Mouse (Mus musculus): ENCODE data around the gene Cryab. TPM values are rescaled to one million over a fixed set of nuclear protein-coding genes. Genes with fewer than 3 reads are reported as not detected.

Cryab gene
- total RNA-seq, 2 experiments from 2014 or later = 2,657 to 2,874 TPM

DNA sequence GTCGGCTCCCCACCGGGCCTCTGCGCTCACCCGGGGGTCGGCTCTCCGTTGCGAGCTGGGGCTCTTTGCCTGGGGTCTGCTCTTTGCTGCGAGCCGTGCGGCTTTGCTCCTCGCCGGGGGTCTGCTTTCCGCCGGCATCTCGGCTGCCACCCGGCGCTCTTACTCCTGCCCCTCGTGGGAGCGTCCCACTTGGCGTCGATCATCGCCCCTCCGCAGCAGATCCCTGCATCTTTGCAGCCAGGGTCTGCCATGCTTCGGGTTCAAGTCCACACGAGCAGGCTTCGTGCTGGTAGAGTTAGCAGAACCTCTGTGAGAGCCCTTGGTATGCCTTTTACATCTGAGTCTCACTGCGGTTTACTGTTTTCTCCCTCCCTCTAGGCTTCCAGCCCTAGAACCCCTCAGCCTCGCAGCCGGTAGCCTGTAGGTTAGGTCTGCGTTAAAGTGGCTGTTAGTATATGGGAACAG, 24.6 kb downstream of the Cryab start:
- DNase-seq = peak in 1 of 2 experiments; percentile 15
- intact Hi-C loops (cut with DNase I) = no loop called here

GRCm38 (mm10) chr9:50776162-50776760, 25.1 kb downstream of the Cryab start:
- intact Hi-C loops (cut with DNase I) = no loop called here
- DNase-seq = no peak

- peak in 1 of 2 experiments; percentile 41 for DNase-seq
- intact Hi-C loops (cut with DNase I) = no loop called here
Measured at GRCm38 (mm10) chr9:50782155-50782554, 31.0 kb downstream of the Cryab start.

DNA sequence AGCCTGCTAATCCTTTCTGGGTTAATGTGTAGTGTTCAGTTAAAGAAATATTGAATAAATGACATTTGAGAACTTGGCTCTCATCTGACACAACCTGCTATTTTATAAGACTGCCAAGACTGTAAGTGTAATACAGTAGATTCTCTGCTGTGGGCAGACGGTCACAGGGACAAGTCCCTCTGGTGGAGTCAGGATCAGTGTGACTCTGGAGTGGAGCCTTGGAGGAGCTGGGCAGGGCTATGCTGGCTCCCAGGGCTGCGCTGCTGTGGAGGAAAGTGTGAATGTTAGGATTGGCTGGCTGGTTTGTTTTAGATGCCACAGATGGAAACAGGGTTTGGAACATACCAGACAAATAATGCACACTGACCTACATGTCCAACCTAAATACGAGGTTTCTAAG, 44.1 kb downstream of the Cryab start:
- intact Hi-C loops (cut with DNase I) = no loop called here
- DNase-seq = no peak

GRCm38 (mm10) chr9:50796776-50797175, 45.7 kb downstream of the Cryab start:
- no peak for DNase-seq
- intact Hi-C loops (cut with DNase I) = no loop called here

- intact Hi-C loops (cut with DNase I) = no loop called here
- DNase-seq = no peak
Measured at GRCm38 (mm10) chr9:50797641-50798040, 46.5 kb downstream of the Cryab start.

GRCm38 (mm10) chr9:50798368-50798767, 47.2 kb downstream of the Cryab start:
- no peak for DNase-seq
- intact Hi-C loops (cut with DNase I) = no loop called here

DNA sequence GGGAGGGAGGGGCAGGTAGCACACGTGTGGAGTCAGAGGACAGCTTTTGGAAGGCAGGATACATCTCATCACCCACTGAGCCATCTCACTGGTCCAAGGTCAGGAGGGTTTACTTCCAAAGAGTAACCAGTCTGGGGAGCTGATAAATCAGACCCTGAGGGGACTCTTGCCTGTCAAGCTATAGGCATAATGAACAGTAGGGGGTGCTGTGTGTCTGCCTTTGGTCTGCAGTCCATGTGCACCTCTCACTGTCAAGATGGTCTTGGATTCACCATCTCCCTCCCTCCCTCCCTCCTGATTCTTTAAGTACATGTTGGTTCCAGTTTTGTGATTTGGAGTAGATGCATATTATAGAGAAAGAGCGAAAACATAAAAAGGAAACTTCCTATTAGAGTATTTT, 49.9 kb downstream of the Cryab start:
- peak; percentile 17 to 26 for DNase-seq
- intact Hi-C loops (cut with DNase I) = loop anchor here (1.0 to 2.0 kb wide), 3 partner anchors 208 to 352 kb away; partner anchors contain the start of gene Sik2

DNA sequence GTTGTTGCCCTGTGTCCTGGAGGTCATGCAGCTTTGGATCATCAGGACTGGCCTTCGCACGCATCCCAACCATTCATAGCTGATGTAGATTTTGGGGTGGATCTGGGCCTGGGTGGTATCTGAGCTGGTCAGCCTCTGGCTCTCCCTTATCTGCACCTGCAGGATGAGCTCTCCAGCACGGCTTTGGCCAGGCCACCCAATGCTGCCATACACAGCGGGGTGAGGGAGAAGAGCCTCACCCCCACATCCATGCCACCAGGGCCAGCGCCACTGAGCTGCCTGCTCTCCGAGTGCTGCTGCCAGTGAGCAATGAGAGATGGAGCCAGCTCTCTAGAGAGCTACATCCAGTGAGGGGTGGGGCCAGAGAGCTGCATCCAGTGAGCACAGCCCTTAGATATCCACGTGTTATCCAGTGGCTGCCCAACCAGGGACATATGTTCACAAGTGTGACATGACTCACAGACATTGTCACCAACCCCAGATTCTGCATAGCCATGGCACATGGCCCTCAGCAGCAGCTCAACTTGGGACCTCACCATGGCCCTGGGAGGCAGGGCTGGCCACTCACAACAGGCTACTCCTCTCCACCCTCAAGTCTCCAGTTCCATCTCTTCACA, 52.0 kb downstream of the Cryab start:
- no peak for DNase-seq
- intact Hi-C loops (cut with DNase I) = no loop called here

Other genes with a start within 250 kb of the Cryab start
- gene Pts, start 222.6 kb upstream of the Cryab start, total RNA-seq (2021) = 10 to 100 TPM; 26.0 to 31.2 TPM
- 1 to 10 TPM in 1 of 2 experiments, under 1 TPM in 1; 0.84 to 1.8 TPM for gene Il18, start 196.5 kb upstream of the Cryab start, total RNA-seq (2021)
- gene Bco2, start 196.1 kb upstream of the Cryab start, total RNA-seq (2021) = under 1 TPM; 0.42 to 0.49 TPM
- gene Tex12, start 190.0 kb upstream of the Cryab start, total RNA-seq (2021) = not detected
- gene Sdhd, start 147.5 kb upstream of the Cryab start, total RNA-seq (2021) = 100 to 1,000 TPM; 693 to 712 TPM
- 100 to 1,000 TPM; 271 to 284 TPM for gene Timm8b, start 147.4 kb upstream of the Cryab start, total RNA-seq (2021)
- under 1 TPM in 1 of 2 experiments, not detected in 1; 0.65 TPM for gene Pih1d2, start 134.0 kb upstream of the Cryab start, total RNA-seq (2021)
- gene Nkapd1, start 133.9 kb upstream of the Cryab start, total RNA-seq (2021) = 10 to 100 TPM; 13.0 to 16.5 TPM
- 100 to 1,000 TPM; 399 to 460 TPM for gene Dlat, start 91.5 kb upstream of the Cryab start, total RNA-seq (2021)
- 1 to 10 TPM; 4.2 to 7.4 TPM for gene Dixdc1, start 11.8 kb upstream of the Cryab start, total RNA-seq (2021)
- gene 2310030G06Rik, start 4.8 kb upstream of the Cryab start, total RNA-seq (2021) = 1 to 10 TPM; 2.5 to 5.5 TPM
- gene Hspb2, start 1.0 kb downstream of the Cryab start, total RNA-seq (2021) = 100 to 1,000 TPM; 132 to 137 TPM
- gene Fdxacb1, start 16.9 kb downstream of the Cryab start, total RNA-seq (2021) = 1 to 10 TPM; 6.0 to 6.6 TPM
- gene Alg9, start 23.7 kb downstream of the Cryab start, total RNA-seq (2021) = 1 to 10 TPM; 8.9 to 10.0 TPM
- gene 1110032A03Rik, start 24.2 kb downstream of the Cryab start, total RNA-seq (2021) = 10 to 100 TPM in 1 of 2 experiments, 1 to 10 TPM in 1; 8.8 to 11.9 TPM
- gene Ppp2r1b, start 94.0 kb downstream of the Cryab start, total RNA-seq (2021) = 10 to 100 TPM; 11.4 to 12.5 TPM

Data from heart, postnatal 36 days (tissue).